Mouse (Mus musculus) kidney, adult 2 months (tissue): Measurements from ENCODE around the gene Derl3. TPM values are rescaled to one million over a fixed set of nuclear protein-coding genes. Genes with fewer than 3 reads are reported as not detected.
"Not testable (repeated sequence)": the region's sequence is repeated elsewhere in the genome, so short reads cannot be mapped to it uniquely, and the experiment has no call there.

Source experiments
- DNase-seq: peaks from one replicate; pipeline ENCODE4 v3.0.0; 2021
- H3K27ac ChIP-seq: fragments of 200-500 bp; 2 replicates; pipeline ENCODE4 v1.5.1; 2012; ENCODE audit warnings: low read depth, low read length, control low read depth, inconsistent platforms; ENCODE audit not compliant: insufficient read depth
- H3K27me3 ChIP-seq: fragments of 200-500 bp; replicated peaks from 2 replicates; pipeline ENCODE4 v1.6.1; 2012; ENCODE audit warnings: mild to moderate bottlenecking, moderate library complexity, low read length, inconsistent platforms; ENCODE audit not compliant: control insufficient read depth, insufficient read depth
- H3K36me3 ChIP-seq: fragments of 200-500 bp; 2 replicates; pipeline ENCODE4 v1.6.1; 2012; ENCODE audit warnings: mild to moderate bottlenecking, moderate library complexity, low read length, inconsistent platforms; ENCODE audit not compliant: control insufficient read depth, insufficient read depth
- H3K4me1 ChIP-seq: fragments of 200-500 bp; 2 replicates; pipeline ENCODE4 v1.6.1; 2011; ENCODE audit warnings: low read length; ENCODE audit not compliant: control insufficient read depth, insufficient read depth
- H3K4me3 ChIP-seq: fragments of 200-500 bp; 2 replicates; pipeline ENCODE4 v1.5.1; 2011; ENCODE audit warnings: mild to moderate bottlenecking, low read depth, low read length, control low read depth; ENCODE audit not compliant: insufficient read depth
- CTCF ChIP-seq: fragments of 200-500 bp; conservative IDR thresholded peaks from 2 replicates; pipeline ENCODE4 v1.5.1; 2011; ENCODE audit warnings: low read depth, mild to moderate bottlenecking, control low read depth, low read length, moderate library complexity, mixed read lengths; ENCODE audit not compliant: insufficient read depth, insufficient read length
- POLR2A ChIP-seq: fragments of 200-500 bp; IDR thresholded peaks from one replicate; pipeline ENCODE4 v1.6.1; 2011; ENCODE audit warnings: low read depth, low read length, control low read depth
- WGBS: fragments of 180-500 bp; shearing (Covaris S2); methylation state at CpG from one replicate; pipeline ENCODE4 v1.1.7; 2018; 5-methylcytosine and 5-hydroxymethylcytosine counted together
- polyA plus RNA-seq: library from polyadenylated mRNA; depleted of rRNA; stranded (reverse); fragments of >200 nt; gene quantifications from 2 replicates; pipeline ENCODE4 v1.2.3, GENCODE M21; 2012; rRNA removed

The Derl3 gene
- polyA plus RNA-seq, result 5.0 and 6.4 TPM in 2 replicates

GRCm38 (mm10) chr10:75893089-75893750 lies at the start of gene Derl3:
Gene Derl3 (plus strand): TSS chr10:75893413.
- 2% methylated on average over 51 of the region's 51 CpGs for WGBS
- H3K4me3 ChIP-seq, result peak within 1 kb of the TSS; percentile 47
- TF ChIP-seq POLR2A (no peak), CTCF (no peak)
- no peak within 1 kb of the TSS for H3K27ac ChIP-seq
- 0 out of 2 replicates have a peak, but pooled peaks cover 3% of the 10 kb centered on the region for H3K4me1 ChIP-seq
- H3K36me3 ChIP-seq, result no peaks in the 10 kb centered on the region
- H3K27me3 ChIP-seq, result no peaks in the 10 kb centered on the region
- peak; percentile 98 for DNase-seq

DNA sequence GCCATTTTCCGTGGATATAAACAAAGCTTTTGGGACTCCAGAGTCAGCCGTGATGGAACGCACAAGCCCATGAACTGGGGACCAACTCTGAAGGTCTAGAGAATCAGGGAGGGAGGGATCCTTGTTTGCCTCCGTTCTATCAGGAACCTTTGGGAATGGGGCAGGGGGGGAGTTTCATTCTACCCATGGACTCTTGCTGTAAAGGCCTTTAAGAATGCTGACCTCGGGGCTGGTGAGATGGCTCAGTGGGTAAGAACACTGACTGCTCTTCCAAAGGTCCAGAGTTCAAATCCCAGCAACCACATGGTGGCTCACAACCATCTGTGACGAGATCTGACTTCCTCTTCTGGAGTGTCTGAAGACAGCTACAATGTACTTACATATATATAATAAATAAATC lies 49.3 kb upstream of the Derl3 start:
- not testable (repeated sequence) for H3K36me3 ChIP-seq, H3K27me3 ChIP-seq, H3K4me1 ChIP-seq, H3K4me3 ChIP-seq, H3K27ac ChIP-seq
- whole genome bisulfite sequencing, result 67% methylated on average over 6 of the region's 6 CpGs
- DNase-seq, result peak; percentile 33

DNA sequence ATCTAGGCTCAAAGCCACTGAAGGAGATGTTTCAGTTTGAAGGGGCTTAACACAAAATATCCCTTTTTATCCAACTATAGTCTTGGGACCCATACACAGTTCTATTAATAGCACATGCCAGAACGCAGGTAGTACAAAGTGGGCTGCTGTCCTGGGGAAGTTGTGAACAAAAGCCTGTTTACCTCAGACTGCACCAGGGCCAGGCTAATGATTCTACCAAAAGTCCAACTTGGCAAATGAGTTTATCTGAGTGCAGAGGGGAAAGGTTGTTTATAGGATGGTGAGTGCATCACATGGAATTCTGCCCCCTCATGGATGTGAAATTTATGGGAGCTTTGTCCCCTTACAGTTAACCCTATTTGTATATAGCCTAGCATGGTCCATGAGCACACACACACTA lies 48.4 kb upstream of the Derl3 start:
- no peak overlapping the region for H3K4me3 ChIP-seq
- H3K27ac ChIP-seq, result no peak overlapping the region
- peaks cover 4% of the 10 kb centered on the region; the same call in 1 of the 2 replicates for H3K4me1 ChIP-seq
- H3K36me3 ChIP-seq, result no peaks in the 10 kb centered on the region
- 42% methylated on average over 1 of the region's 1 CpGs for WGBS
- TF ChIP-seq POLR2A, result no peak
- TF ChIP-seq CTCF, result no peak
- no peaks in the 10 kb centered on the region for H3K27me3 ChIP-seq
- DNase-seq, result peak; percentile 46

- no peak for DNase-seq
- Histone ChIP-seq H3K36me3 (no peaks in the 10 kb centered on the region), H3K4me3 (no peak overlapping the region), H3K4me1 (peaks cover 4% of the 10 kb centered on the region; the same call in 1 of the 2 replicates), H3K27me3 (no peaks in the 10 kb centered on the region), H3K27ac (no peak overlapping the region)
- 78% methylated on average over 6 of the region's 6 CpGs for WGBS
- TF ChIP-seq POLR2A, result no peak
- no peak for TF ChIP-seq CTCF
These were observed 47.8 kb upstream of the Derl3 start for GRCm38 (mm10) chr10:75845306-75845930.

GRCm38 (mm10) chr10:75848382-75848781 lies 44.8 kb upstream of the Derl3 start:
- no peaks in the 10 kb centered on the region for H3K36me3 ChIP-seq
- no peak overlapping the region for H3K4me3 ChIP-seq
- no peak overlapping the region for H3K27ac ChIP-seq
- 53% methylated on average over 3 of the region's 3 CpGs for WGBS
- DNase-seq, result no peak
- H3K4me1 ChIP-seq, result peaks cover 4% of the 10 kb centered on the region; the same call in 1 of the 2 replicates
- TF ChIP-seq CTCF, result no peak
- no peak for TF ChIP-seq POLR2A
- no peaks in the 10 kb centered on the region for H3K27me3 ChIP-seq

DNA sequence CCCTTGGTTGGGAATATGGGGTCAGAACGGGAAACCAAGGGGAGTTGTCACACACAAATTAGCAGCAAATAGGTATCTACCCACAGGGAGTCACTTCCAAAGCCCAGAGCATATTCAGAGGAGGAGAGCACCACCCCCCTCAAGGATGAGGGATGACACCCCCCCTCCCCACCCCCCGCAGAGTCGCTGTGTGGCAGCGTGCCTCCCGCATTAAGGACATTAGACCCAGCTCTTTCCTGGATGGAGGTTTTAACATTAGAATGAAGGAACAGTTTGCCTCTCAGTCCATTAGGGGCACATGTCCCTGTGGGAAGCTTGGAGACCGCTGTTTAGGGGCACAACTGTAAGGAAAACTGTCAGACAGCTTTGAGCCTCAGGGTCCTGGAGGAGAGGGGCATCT lies 42.1 kb upstream of the Derl3 start:
- TF ChIP-seq CTCF (no peak), POLR2A (no peak)
- H3K36me3 ChIP-seq, result no peaks in the 10 kb centered on the region
- no peak for DNase-seq
- H3K27me3 ChIP-seq, result no peaks in the 10 kb centered on the region
- 13% methylated on average over 6 of the region's 6 CpGs for WGBS
- H3K4me1 ChIP-seq, result no peaks in the 10 kb centered on the region
- H3K4me3 ChIP-seq, result no peak overlapping the region
- H3K27ac ChIP-seq, result no peak overlapping the region

GRCm38 (mm10) chr10:75851681-75852080 lies 41.5 kb upstream of the Derl3 start:
- Histone ChIP-seq H3K4me1 (no peaks in the 10 kb centered on the region; the same call in 1 of the 2 replicates), H3K36me3 (no peaks in the 10 kb centered on the region), H3K4me3 (no peak overlapping the region), H3K27me3 (no peaks in the 10 kb centered on the region), H3K27ac (no peak overlapping the region)
- 80% methylated on average over 3 of the region's 3 CpGs for WGBS
- TF ChIP-seq CTCF, result no peak
- TF ChIP-seq POLR2A, result no peak
- DNase-seq, result no peak
